Mouse (Mus musculus) thymus, postnatal 4 days (tissue): ENCODE measurements around the gene Rsph3b.
A peak's percentile ranks its signal among the peaks of the same experiment; 100 is the strongest.

Experiments used
- DNase-seq: peaks from one replicate; pipeline ENCODE4 v3.0.0; 2021

Gene Rsph3b

DNA sequence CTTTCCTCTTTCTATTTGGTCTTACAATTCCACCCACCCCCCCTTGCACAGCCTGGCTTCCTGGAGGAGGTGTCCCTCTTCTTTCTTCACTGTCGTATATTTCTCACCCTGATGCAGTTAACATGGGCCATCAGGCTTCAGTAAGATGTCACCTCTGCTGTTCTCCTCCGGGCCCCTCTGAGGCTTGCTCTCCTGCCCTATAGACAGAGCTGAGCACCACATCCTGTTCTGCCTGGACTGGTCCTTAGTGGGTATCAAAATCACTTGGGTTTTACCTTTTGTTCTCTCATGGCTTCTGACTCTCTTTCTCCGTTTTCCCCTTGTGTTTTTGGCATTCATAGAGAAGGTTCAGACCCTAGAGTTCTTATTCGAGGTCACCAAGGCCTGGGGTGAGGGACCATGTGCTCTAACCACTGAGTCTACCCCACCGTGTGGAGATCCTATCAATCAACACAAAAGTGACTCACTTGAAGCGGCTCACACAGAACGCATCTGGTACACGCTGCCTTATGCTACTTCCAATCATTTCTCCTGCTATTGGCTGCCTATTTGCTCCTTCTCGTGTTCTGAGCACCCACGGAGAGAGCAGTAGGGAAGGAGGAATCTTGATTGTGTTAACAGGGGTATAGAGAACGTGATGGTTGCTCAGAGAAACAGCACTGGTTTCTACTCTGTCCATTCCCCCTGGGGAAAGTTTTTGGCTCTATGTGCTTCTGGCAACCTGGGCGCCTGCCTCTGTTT lies 86.3 kb downstream of the Rsph3b start:
- DNase-seq = no peak

DNA sequence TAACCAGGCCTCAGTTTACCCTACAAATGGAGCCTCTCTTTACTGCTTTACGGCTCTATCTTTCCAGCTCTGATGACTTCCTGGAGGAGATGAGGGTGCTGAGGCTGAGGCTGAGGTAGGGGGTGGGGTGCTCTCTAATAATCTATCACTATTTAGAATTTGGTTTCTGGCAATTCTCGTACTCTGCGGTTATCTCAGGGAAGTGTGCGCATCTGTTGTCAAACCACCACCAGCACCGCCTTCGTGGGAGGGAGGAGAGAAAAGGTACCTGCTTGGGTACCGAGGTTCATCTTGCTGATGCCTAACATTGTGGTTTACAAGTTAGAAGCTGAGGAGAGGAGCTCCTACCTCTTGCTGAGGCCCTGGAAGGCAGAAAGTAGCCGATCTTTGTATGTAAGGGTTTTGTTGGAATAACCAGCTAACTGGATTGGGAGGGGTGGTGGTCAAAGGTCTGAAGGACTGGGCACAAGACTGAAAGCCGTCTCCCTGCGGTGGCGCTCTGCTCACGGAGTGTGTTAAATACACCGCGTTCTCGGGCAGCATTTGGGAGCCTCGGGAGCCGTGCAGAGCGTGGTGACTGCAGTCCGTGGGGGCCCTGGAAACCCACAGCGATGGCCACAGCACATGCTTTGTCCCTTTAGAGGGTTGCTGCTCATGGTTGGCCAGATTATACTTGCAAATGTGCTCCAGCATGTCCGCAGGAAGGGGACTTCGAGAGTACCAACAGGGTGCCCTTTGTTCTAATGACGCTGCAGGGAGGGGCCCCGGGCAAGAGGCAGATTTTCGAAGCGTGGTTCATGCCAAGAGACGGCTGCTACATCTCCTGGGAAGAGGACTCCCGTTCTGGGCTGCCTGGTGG lies 87.1 kb downstream of the Rsph3b start:
- DNase-seq = peak; percentile 55

DNA sequence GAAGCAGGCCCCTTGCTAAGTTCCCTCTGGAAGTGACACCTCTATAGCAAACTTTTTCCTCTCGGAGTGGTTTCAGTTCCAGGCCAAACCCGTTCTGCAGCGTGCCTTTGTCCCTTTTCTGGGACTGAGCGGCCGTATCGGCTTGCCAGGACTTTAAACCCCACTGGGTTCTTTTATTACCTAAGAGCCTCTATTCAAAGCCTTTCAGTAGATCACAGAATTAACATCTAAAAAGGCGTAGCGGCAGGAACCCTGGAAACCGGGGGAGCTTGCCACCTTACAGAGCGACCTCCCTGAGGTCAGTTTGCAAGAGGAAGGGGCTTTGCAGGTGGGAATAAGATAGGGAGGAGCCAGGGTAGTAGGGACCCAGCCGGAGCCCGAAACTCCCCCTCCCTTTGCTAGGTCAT lies 88.0 kb downstream of the Rsph3b start:
- no peak for DNase-seq

DNA sequence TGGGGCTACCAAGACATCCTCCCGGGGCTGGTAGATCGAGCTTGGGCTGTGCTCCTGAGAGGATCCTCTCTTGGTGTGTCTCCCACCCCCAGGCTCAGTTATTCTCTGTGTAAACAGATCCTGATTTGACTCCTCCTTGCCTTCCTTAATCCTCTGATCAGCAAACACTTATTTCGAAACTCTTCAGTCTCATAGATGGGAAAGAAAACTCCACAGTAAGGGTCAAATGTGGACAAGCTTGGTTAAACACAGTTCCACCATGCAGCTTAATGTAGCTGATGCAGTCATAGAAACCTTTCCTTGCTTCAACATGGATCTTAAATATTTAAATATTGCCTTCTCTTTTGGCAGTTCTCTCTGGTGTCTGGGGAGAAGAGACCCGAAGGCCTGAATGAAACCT lies 88.4 kb downstream of the Rsph3b start:
- DNase-seq = no peak
